Mouse (Mus musculus) testis, adult 10 weeks (tissue): Measurements from ENCODE around the gene Cylc2. TPM values are rescaled to one million over a fixed set of nuclear protein-coding genes. Genes with fewer than 3 reads are reported as not detected.

ENCODE experiments used
- polyA plus RNA-seq: library from polyadenylated mRNA; stranded (reverse); fragments of 350-450 nt; fragmentation: Illumina TruSeq; extraction: RNeasy Lipid Tissue Mini Kit (QIAGEN cat#74804); gene quantifications from one replicate; pipeline ENCODE4 v1.2.3, GENCODE M21; 2014; ENCODE audit warnings: low read depth, low replicate concordance

Cylc2 gene
- 835 TPM for polyA plus RNA-seq

GRCm38 (mm10) chr4:51216378-51216777 is at the start of gene Cylc2:
Gene Cylc2, plus strand, starts transcription at chr4:51216678.

